In the genomic region with DNA sequence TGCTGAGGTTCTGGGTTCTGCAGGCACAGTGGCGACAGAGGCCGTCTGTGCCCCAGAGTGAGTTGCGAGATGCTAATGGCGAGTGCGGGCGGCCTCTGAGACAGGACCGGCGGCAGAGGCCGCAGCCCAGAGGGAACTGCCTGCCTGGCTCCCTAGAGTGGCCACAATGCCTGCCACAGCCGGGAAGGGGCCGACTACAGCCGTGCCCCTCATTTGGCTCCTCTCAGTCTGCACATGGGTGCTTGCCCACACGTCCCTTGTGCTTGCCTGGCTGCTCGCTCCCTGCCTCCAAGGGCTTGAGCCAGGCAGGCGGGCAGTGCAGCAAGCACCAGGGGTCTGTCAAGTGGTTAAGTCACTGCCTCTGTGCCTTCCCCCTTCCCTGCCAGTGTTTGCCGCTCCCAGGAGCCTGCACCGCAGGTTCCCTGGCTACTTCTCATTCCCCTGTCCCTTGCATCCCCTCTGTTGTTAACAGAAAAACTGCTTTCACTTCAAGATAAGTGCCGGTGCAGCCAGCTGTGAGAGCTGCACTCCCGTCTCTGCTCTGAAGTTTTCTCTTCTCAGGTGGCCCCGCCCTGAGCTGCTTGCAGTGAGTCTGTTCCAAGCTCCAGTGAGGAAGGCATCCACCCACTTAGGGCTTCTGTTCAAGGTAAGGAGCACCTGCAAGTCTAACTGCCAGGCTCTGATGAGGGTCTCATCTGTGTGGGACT, we compare ENCODE assay signal across 8 mouse cellular contexts.
DNase-seq lines count a peak whose midpoint lies in the region; ATAC-seq lines count a peak whose summit lies in the region.

No protein-coding gene starts in this region.

- DNase-seq in kidney, adult 9 months, result no peak
- peak; percentile 33 to 60 for DNase-seq in kidney, postnatal 4 days
- peak; percentile 23 for DNase-seq in neural tube, embryonic 10.5 days (ENCODE audit: extremely low spot score, low spot score)
- DNase-seq in cerebellum, postnatal 36 days, result no peak
- no peak for DNase-seq in cerebellum, adult 8-10 months
- DNase-seq in layer of hippocampus, adult 9-10 months (ENCODE audit: low spot score), result no peak

- peak overlapping the region; percentile 56 for H3K4me2 ChIP-seq in kidney, embryonic 16.5 days (replicated peaks; ENCODE audit: low read depth, low read length)
- peak overlapping the region; percentile 42 for H3K4me2 ChIP-seq in embryonic facial prominence, embryonic 12.5 days (replicated peaks)

- peak overlapping the region; percentile 36 for H3K4me3 ChIP-seq in kidney, embryonic 16.5 days (ENCODE audit: low read length)
- peak overlapping the region; percentile 4; the same call in 1 of the 2 replicates for H3K4me3 ChIP-seq in embryonic facial prominence, embryonic 12.5 days

- peak; percentile 83 for ATAC-seq in kidney, embryonic 16.5 days (ENCODE audit: low FRiP score, low TSS enrichment)
- no peak for ATAC-seq in embryonic facial prominence, embryonic 12.5 days (ENCODE audit: insufficient number of reproducible peaks, insufficient read depth, low FRiP score, low TSS enrichment)

- no peaks in the 10 kb centered on the region for H3K36me3 ChIP-seq in kidney, embryonic 16.5 days (ENCODE audit: insufficient read depth, low read length)
- H3K36me3 ChIP-seq in embryonic facial prominence, embryonic 12.5 days, result no peaks in the 10 kb centered on the region

- 28% methylated on average over 20 of the region's 20 CpGs for WGBS in kidney, embryonic 16.5 days
- WGBS in embryonic facial prominence, embryonic 12.5 days, result 36% methylated on average over 20 of the region's 20 CpGs

- H3K9ac ChIP-seq in kidney, embryonic 16.5 days (replicated peaks; ENCODE audit: low read length), result peak overlapping the region; percentile 57
- H3K9ac ChIP-seq in embryonic facial prominence, embryonic 12.5 days, result no peak overlapping the region

- no peaks in the 10 kb centered on the region for H3K9me3 ChIP-seq in kidney, embryonic 16.5 days (ENCODE audit: low read length)
- H3K9me3 ChIP-seq in embryonic facial prominence, embryonic 12.5 days, result no peaks in the 10 kb centered on the region

- 0 out of 2 replicates have a peak, but pooled peaks cover 4% of the 10 kb centered on the region for H3K4me1 ChIP-seq in kidney, embryonic 16.5 days (ENCODE audit: insufficient read depth, low read length)
- no peaks in the 10 kb centered on the region for H3K4me1 ChIP-seq in embryonic facial prominence, embryonic 12.5 days

- no peaks in the 10 kb centered on the region for H3K27me3 ChIP-seq in kidney, embryonic 16.5 days (ENCODE audit: insufficient read depth, low read length)
- 0 out of 2 replicates have a peak, but pooled peaks cover 7% of the 10 kb centered on the region for H3K27me3 ChIP-seq in embryonic facial prominence, embryonic 12.5 days

- H3K27ac ChIP-seq in kidney, embryonic 16.5 days (ENCODE audit: low read length), result no peak overlapping the region
- no peak overlapping the region for H3K27ac ChIP-seq in embryonic facial prominence, embryonic 12.5 days

Comparison
In these comparisons a context has a peak if more than half of its experiments do, and no peak if none do; other contexts are left out.
1. DNase-seq: peak in kidney, postnatal 4 days (2 of 2) and neural tube, embryonic 10.5 days (single experiment); none in kidney, adult 9 months (single experiment), cerebellum, postnatal 36 days (0 of 2), cerebellum, adult 8-10 months (single experiment) and layer of hippocampus, adult 9-10 months (single experiment).